Mouse (Mus musculus): ENCODE measurements at regions not wholly inside any gene's neighbourhood (a gene's known extent, or its start where the extent isn't known, plus 50 kb on each side); places are given as distances from the start of the nearest gene placed in this dataset.

- Histone ChIP-seq H3K36me3 (no peaks in the 10 kb centered on the region), H3K4me1 (peaks cover 2% of the 10 kb centered on the region), H3K9me3 (replicated peaks) (no peaks in the 10 kb centered on the region), H3K27ac (no peak overlapping the region), H3K27me3 (ENCODE audit: low read depth, poor library complexity, severe bottlenecking) (0 out of 2 replicates have a peak, but pooled peaks cover 14% of the 10 kb centered on the region), H3K4me3 (no peak overlapping the region)
- WGBS = 81% methylated on average over 8 of the region's 8 CpGs
- no peak for DNase-seq (ENCODE audit: low spot score)
These were observed 131.2 kb downstream of the Irx5 start for GRCm38 (mm10) chr8:92488526-92489159.

- Histone ChIP-seq H3K4me1 (no peaks in the 10 kb centered on the region), H3K36me3 (no peaks in the 10 kb centered on the region), H3K27me3 (ENCODE audit: low read depth, poor library complexity, severe bottlenecking) (0 out of 2 replicates have a peak, but pooled peaks cover 14% of the 10 kb centered on the region), H3K4me3 (no peak overlapping the region), H3K9me3 (replicated peaks) (no peaks in the 10 kb centered on the region), H3K27ac (no peak overlapping the region)
- DNase-seq (ENCODE audit: low spot score) = no peak
- WGBS = 76% methylated on average over 5 of the region's 5 CpGs
These were observed 134.1 kb downstream of the Irx5 start for GRCm38 (mm10) chr8:92491533-92491932.

GRCm38 (mm10) chr8:92493403-92493802 is 136.0 kb downstream of the Irx5 start:
- Histone ChIP-seq H3K36me3 (no peaks in the 10 kb centered on the region), H3K4me1 (no peaks in the 10 kb centered on the region), H3K9me3 (replicated peaks) (no peaks in the 10 kb centered on the region), H3K4me3 (no peak overlapping the region), H3K27ac (no peak overlapping the region), H3K27me3 (ENCODE audit: low read depth, poor library complexity, severe bottlenecking) (0 out of 2 replicates have a peak, but pooled peaks cover 14% of the 10 kb centered on the region)
- WGBS = 74% methylated on average over 4 of the region's 4 CpGs
- no peak for DNase-seq (ENCODE audit: low spot score)

DNA sequence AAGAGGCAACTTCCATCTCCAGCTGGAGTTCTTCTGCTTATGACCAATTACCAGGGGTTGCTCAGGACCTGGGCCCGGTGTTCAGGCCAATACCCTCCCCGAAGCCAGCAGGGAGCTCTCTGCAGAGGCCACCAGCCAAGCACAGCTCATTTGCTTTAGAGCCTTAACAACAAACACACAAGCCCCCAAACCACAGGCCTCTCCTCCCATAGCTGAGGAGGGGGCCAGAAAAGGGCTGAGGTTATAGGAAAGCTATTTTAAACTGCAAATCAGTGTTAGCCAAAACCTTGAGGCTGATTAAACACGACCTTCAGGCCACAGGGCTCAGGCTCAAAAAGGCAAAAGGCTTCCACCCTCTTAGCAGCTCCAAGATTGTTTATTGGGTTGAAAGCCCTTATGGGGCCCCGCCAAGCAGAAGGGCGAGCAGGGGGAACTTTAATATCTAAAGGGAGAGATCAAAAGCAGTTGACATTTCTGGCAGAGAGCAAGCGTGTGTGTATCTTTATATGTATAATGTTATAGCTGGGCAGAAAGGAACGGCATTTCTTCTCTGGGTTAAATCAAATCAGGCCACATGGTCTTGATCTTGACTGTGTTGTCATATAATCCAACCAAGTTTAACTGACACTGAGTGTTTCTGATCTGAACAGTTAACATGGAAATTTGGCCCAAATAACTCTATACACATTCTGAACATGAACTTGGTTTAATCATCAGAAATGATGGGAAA is 148.3 kb downstream of the Irx5 start:
- WGBS = 55% methylated on average over 7 of the region's 7 CpGs
- Histone ChIP-seq H3K27me3 (ENCODE audit: low read depth, poor library complexity, severe bottlenecking) (no peaks in the 10 kb centered on the region), H3K4me1 (peaks cover 17% of the 10 kb centered on the region), H3K9me3 (replicated peaks) (no peaks in the 10 kb centered on the region), H3K27ac (peak overlapping the region; percentile 53; the same call in 1 of the 2 replicates), H3K4me3 (no peak overlapping the region), H3K36me3 (no peaks in the 10 kb centered on the region)
- peak; percentile 40 for DNase-seq (ENCODE audit: low spot score)

- Histone ChIP-seq H3K36me3 (no peaks in the 10 kb centered on the region), H3K9me3 (replicated peaks) (no peaks in the 10 kb centered on the region), H3K4me3 (no peak overlapping the region), H3K27me3 (ENCODE audit: low read depth, poor library complexity, severe bottlenecking) (no peaks in the 10 kb centered on the region), H3K27ac (no peak overlapping the region), H3K4me1 (peaks cover 17% of the 10 kb centered on the region)
- DNase-seq (ENCODE audit: low spot score) = no peak
- WGBS = 93% methylated on average over 5 of the region's 5 CpGs
These were observed 149.0 kb downstream of the Irx5 start for GRCm38 (mm10) chr8:92506436-92506835.

- H3K4me3 ChIP-seq = no peak overlapping the region
- DNase-seq (ENCODE audit: low spot score) = no peak
- H3K36me3 ChIP-seq = no peaks in the 10 kb centered on the region
- H3K27ac ChIP-seq = no peak overlapping the region
- 88% methylated on average over 5 of the region's 5 CpGs for WGBS
- H3K27me3 ChIP-seq (ENCODE audit: low read depth, poor library complexity, severe bottlenecking) = no peaks in the 10 kb centered on the region
- H3K4me1 ChIP-seq = peaks cover 17% of the 10 kb centered on the region
- no peaks in the 10 kb centered on the region for H3K9me3 ChIP-seq (replicated peaks)
These were observed 149.5 kb downstream of the Irx5 start for GRCm38 (mm10) chr8:92506906-92507305.

GRCm38 (mm10) chr8:92515385-92515784 is 158.0 kb downstream of the Irx5 start:
- no peaks in the 10 kb centered on the region for H3K36me3 ChIP-seq
- no peaks in the 10 kb centered on the region for H3K27me3 ChIP-seq (ENCODE audit: low read depth, poor library complexity, severe bottlenecking)
- H3K27ac ChIP-seq = no peak overlapping the region
- no peak for DNase-seq (ENCODE audit: low spot score)
- H3K9me3 ChIP-seq (replicated peaks) = 0 out of 2 replicates have a peak, but pooled peaks cover 1% of the 10 kb centered on the region
- peaks cover 8% of the 10 kb centered on the region; the same call in 1 of the 2 replicates for H3K4me1 ChIP-seq
- 81% methylated on average over 2 of the region's 2 CpGs for WGBS
- H3K4me3 ChIP-seq = no peak overlapping the region

GRCm38 (mm10) chr8:92518031-92518430 is 156.1 kb upstream of the Irx6 start:
- Histone ChIP-seq H3K9me3 (replicated peaks) (0 out of 2 replicates have a peak, but pooled peaks cover 1% of the 10 kb centered on the region), H3K27ac (no peak overlapping the region), H3K36me3 (no peaks in the 10 kb centered on the region), H3K27me3 (ENCODE audit: low read depth, poor library complexity, severe bottlenecking) (no peaks in the 10 kb centered on the region), H3K4me1 (peaks cover 8% of the 10 kb centered on the region; the same call in 1 of the 2 replicates), H3K4me3 (no peak overlapping the region)
- WGBS = 84% methylated on average over 8 of the region's 8 CpGs
- DNase-seq (ENCODE audit: low spot score) = peak; percentile 57

GRCm38 (mm10) chr8:92518486-92518885 is 155.6 kb upstream of the Irx6 start:
- H3K27me3 ChIP-seq (ENCODE audit: low read depth, poor library complexity, severe bottlenecking) = no peaks in the 10 kb centered on the region
- H3K4me1 ChIP-seq = peaks cover 8% of the 10 kb centered on the region; the same call in 1 of the 2 replicates
- no peak for DNase-seq (ENCODE audit: low spot score)
- H3K4me3 ChIP-seq = no peak overlapping the region
- H3K9me3 ChIP-seq (replicated peaks) = 0 out of 2 replicates have a peak, but pooled peaks cover 1% of the 10 kb centered on the region
- no peaks in the 10 kb centered on the region for H3K36me3 ChIP-seq
- no peak overlapping the region for H3K27ac ChIP-seq
- WGBS = 92% methylated on average over 3 of the region's 3 CpGs

DNA sequence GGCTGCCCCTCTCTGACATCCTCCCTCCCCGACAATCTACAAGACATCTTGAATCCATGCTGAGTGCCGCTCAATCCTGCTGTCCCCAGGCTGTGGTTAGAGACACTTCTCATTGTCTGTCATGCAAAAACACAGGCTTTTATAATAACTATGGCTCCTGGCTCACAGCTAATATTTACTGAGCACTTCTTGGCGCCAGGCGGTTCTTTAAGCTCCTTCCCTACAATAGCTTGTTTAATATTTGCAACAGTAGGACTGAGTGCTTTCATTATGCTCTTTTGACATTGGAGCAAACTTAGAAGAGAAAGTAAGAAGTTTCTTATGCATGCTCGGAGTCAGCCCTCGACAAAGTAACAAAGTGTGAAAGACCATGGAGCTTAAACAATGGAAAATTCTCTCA is 151.6 kb upstream of the Irx6 start:
- no peak overlapping the region for H3K27ac ChIP-seq
- peaks cover 8% of the 10 kb centered on the region; the same call in 1 of the 2 replicates for H3K4me1 ChIP-seq
- WGBS = 90% methylated on average over 6 of the region's 6 CpGs
- no peak for DNase-seq (ENCODE audit: low spot score)
- H3K9me3 ChIP-seq (replicated peaks) = 0 out of 2 replicates have a peak, but pooled peaks cover 1% of the 10 kb centered on the region
- H3K4me3 ChIP-seq = no peak overlapping the region
- H3K36me3 ChIP-seq = no peaks in the 10 kb centered on the region
- H3K27me3 ChIP-seq (ENCODE audit: low read depth, poor library complexity, severe bottlenecking) = no peaks in the 10 kb centered on the region

GRCm38 (mm10) chr8:92529756-92530155 is 144.3 kb upstream of the Irx6 start:
- Histone ChIP-seq H3K9me3 (replicated peaks) (no peaks in the 10 kb centered on the region), H3K27me3 (ENCODE audit: low read depth, poor library complexity, severe bottlenecking) (no peaks in the 10 kb centered on the region), H3K4me1 (peaks cover 20% of the 10 kb centered on the region), H3K36me3 (no peaks in the 10 kb centered on the region), H3K27ac (no peak overlapping the region), H3K4me3 (no peak overlapping the region)
- DNase-seq (ENCODE audit: low spot score) = peak; percentile 66
- 32% methylated on average over 11 of the region's 11 CpGs for WGBS

GRCm38 (mm10) chr8:92540636-92541035 is 133.5 kb upstream of the Irx6 start:
- Histone ChIP-seq H3K4me1 (peaks cover 7% of the 10 kb centered on the region; the same call in 1 of the 2 replicates), H3K27me3 (ENCODE audit: low read depth, poor library complexity, severe bottlenecking) (0 out of 2 replicates have a peak, but pooled peaks cover 6% of the 10 kb centered on the region), H3K36me3 (no peaks in the 10 kb centered on the region), H3K4me3 (no peak overlapping the region), H3K27ac (no peak overlapping the region), H3K9me3 (replicated peaks) (no peaks in the 10 kb centered on the region)
- DNase-seq (ENCODE audit: low spot score) = no peak
- WGBS = 50% methylated on average over 2 of the region's 2 CpGs
